Mouse (Mus musculus): ENCODE measurements around the gene Olfr64.

GRCm38 (mm10) chr7:103886152-103886551, 8.1 kb downstream of the Olfr64 start, which contains the start of gene Olfr66:
- no peak for TF ChIP-seq CTCF (IDR thresholded peaks at IDR 0.05; ENCODE audit: low read depth, low read length)
- TF ChIP-seq POLR2A (IDR thresholded peaks at IDR 0.05; ENCODE audit: insufficient read depth, low read length): no peak
- TF ChIP-seq EP300 (IDR thresholded peaks at IDR 0.05; ENCODE audit: insufficient read depth, low read depth, low read length): no peak
